Mouse (Mus musculus): ENCODE measurements at regions not wholly inside any gene's neighbourhood (a gene's known extent, or its start where the extent isn't known, plus 50 kb on each side); places are given as distances from the start of the nearest gene placed in this dataset.
A peak's percentile ranks its signal among the peaks of the same experiment; 100 is the strongest.

GRCm38 (mm10) chr7:84800966-84801365 lies 52.4 kb upstream of the Olfr291 start:
- DNase-seq (ENCODE audit: low spot score) (no peak), ATAC-seq (replicated peaks; ENCODE audit: insufficient number of reproducible peaks, low FRiP score, low TSS enrichment, low read depth) (no peak)
- Histone ChIP-seq H3K36me3 (replicated peaks; ENCODE audit: control insufficient read depth, insufficient read depth, low read depth, low read length) (no peaks in the 10 kb centered on the region), H3K9ac (replicated peaks; ENCODE audit: low read length) (no peak overlapping the region), H3K4me3 (ENCODE audit: low read depth, low read length) (no peak overlapping the region), H3K4me2 (ENCODE audit: low read depth, low read length) (no peak overlapping the region), H3K9me3 (replicated peaks; ENCODE audit: control insufficient read depth, low read length) (no peaks in the 10 kb centered on the region), H3K27ac (replicated peaks; ENCODE audit: low read depth, low read length) (no peak overlapping the region), H3K27me3 (ENCODE audit: control insufficient read depth, insufficient read depth, low read length) (no peaks in the 10 kb centered on the region), H3K4me1 (ENCODE audit: control insufficient read depth, insufficient read depth, low read length) (no peaks in the 10 kb centered on the region)
- 31% methylated on average over 12 of the region's 12 CpGs for WGBS

- H3K4me1 ChIP-seq (ENCODE audit: control insufficient read depth, insufficient read depth, low read length) = no peaks in the 10 kb centered on the region
- H3K27ac ChIP-seq (replicated peaks; ENCODE audit: low read depth, low read length) = no peak overlapping the region
- H3K27me3 ChIP-seq (ENCODE audit: control insufficient read depth, insufficient read depth, low read length) = no peaks in the 10 kb centered on the region
- 8% methylated on average over 1 of the region's 1 CpGs for WGBS
- no peaks in the 10 kb centered on the region for H3K36me3 ChIP-seq (replicated peaks; ENCODE audit: control insufficient read depth, insufficient read depth, low read depth, low read length)
- no peaks in the 10 kb centered on the region for H3K9me3 ChIP-seq (replicated peaks; ENCODE audit: control insufficient read depth, low read length)
- H3K9ac ChIP-seq (replicated peaks; ENCODE audit: low read length) = no peak overlapping the region
- no peak overlapping the region for H3K4me2 ChIP-seq (ENCODE audit: low read depth, low read length)
- peak; percentile 36 for DNase-seq (ENCODE audit: low spot score)
- H3K4me3 ChIP-seq (ENCODE audit: low read depth, low read length) = no peak overlapping the region
- no peak for ATAC-seq (replicated peaks; ENCODE audit: insufficient number of reproducible peaks, low FRiP score, low TSS enrichment, low read depth)
Observed at GRCm38 (mm10) chr7:84794655-84795054, 58.7 kb upstream of the Olfr291 start.

- H3K9ac ChIP-seq (replicated peaks; ENCODE audit: low read length) = peak overlapping the region; percentile 29
- no peaks in the 10 kb centered on the region for H3K9me3 ChIP-seq (replicated peaks; ENCODE audit: control insufficient read depth, low read length)
- H3K4me3 ChIP-seq (ENCODE audit: low read depth, low read length) = peak overlapping the region; percentile 27
- no peak overlapping the region for H3K27ac ChIP-seq (replicated peaks; ENCODE audit: low read depth, low read length)
- 2% methylated on average over 30 of the region's 30 CpGs for WGBS
- no peaks in the 10 kb centered on the region for H3K4me1 ChIP-seq (ENCODE audit: control insufficient read depth, insufficient read depth, low read length)
- no peaks in the 10 kb centered on the region for H3K27me3 ChIP-seq (ENCODE audit: control insufficient read depth, insufficient read depth, low read length)
- DNase-seq (ENCODE audit: low spot score) (peak; percentile 91), ATAC-seq (replicated peaks; ENCODE audit: insufficient number of reproducible peaks, low FRiP score, low TSS enrichment, low read depth) (peak; percentile 98)
- no peaks in the 10 kb centered on the region for H3K36me3 ChIP-seq (replicated peaks; ENCODE audit: control insufficient read depth, insufficient read depth, low read depth, low read length)
- peak overlapping the region; percentile 40 for H3K4me2 ChIP-seq (ENCODE audit: low read depth, low read length)
Observed at GRCm38 (mm10) chr7:84779276-84779825, 74.0 kb upstream of the Olfr291 start.

- Histone ChIP-seq H3K27ac (replicated peaks; ENCODE audit: low read depth, low read length) (no peak overlapping the region), H3K36me3 (replicated peaks; ENCODE audit: control insufficient read depth, insufficient read depth, low read depth, low read length) (no peaks in the 10 kb centered on the region), H3K4me3 (ENCODE audit: low read depth, low read length) (no peak overlapping the region), H3K4me1 (ENCODE audit: control insufficient read depth, insufficient read depth, low read length) (no peaks in the 10 kb centered on the region), H3K9ac (replicated peaks; ENCODE audit: low read length) (no peak overlapping the region), H3K9me3 (replicated peaks; ENCODE audit: control insufficient read depth, low read length) (no peaks in the 10 kb centered on the region), H3K4me2 (ENCODE audit: low read depth, low read length) (no peak overlapping the region), H3K27me3 (ENCODE audit: control insufficient read depth, insufficient read depth, low read length) (no peaks in the 10 kb centered on the region)
- no peak for DNase-seq (ENCODE audit: low spot score)
- ATAC-seq (replicated peaks; ENCODE audit: insufficient number of reproducible peaks, low FRiP score, low TSS enrichment, low read depth) = no peak
Observed at GRCm38 (mm10) chr7:84777696-84778095, 75.7 kb upstream of the Olfr291 start.

GRCm38 (mm10) chr7:84756261-84756660 lies 66.5 kb upstream of the Zfand6 start:
- H3K9ac ChIP-seq (replicated peaks; ENCODE audit: low read length) = no peak overlapping the region
- H3K4me1 ChIP-seq (ENCODE audit: control insufficient read depth, insufficient read depth, low read length) = no peaks in the 10 kb centered on the region
- no peak for ATAC-seq (replicated peaks; ENCODE audit: insufficient number of reproducible peaks, low FRiP score, low TSS enrichment, low read depth)
- H3K36me3 ChIP-seq (replicated peaks; ENCODE audit: control insufficient read depth, insufficient read depth, low read depth, low read length) = no peaks in the 10 kb centered on the region
- H3K9me3 ChIP-seq (replicated peaks; ENCODE audit: control insufficient read depth, low read length) = no peaks in the 10 kb centered on the region
- WGBS = 83% methylated on average over 3 of the region's 3 CpGs
- H3K27ac ChIP-seq (replicated peaks; ENCODE audit: low read depth, low read length) = no peak overlapping the region
- no peak overlapping the region for H3K4me2 ChIP-seq (ENCODE audit: low read depth, low read length)
- H3K4me3 ChIP-seq (ENCODE audit: low read depth, low read length) = no peak overlapping the region
- no peaks in the 10 kb centered on the region for H3K27me3 ChIP-seq (ENCODE audit: control insufficient read depth, insufficient read depth, low read length)
- DNase-seq (ENCODE audit: low spot score) = no peak

GRCm38 (mm10) chr7:84753361-84753760 lies 63.6 kb upstream of the Zfand6 start:
- Histone ChIP-seq H3K9me3 (replicated peaks; ENCODE audit: control insufficient read depth, low read length) (no peaks in the 10 kb centered on the region), H3K4me3 (ENCODE audit: low read depth, low read length) (no peak overlapping the region), H3K36me3 (replicated peaks; ENCODE audit: control insufficient read depth, insufficient read depth, low read depth, low read length) (no peaks in the 10 kb centered on the region), H3K9ac (replicated peaks; ENCODE audit: low read length) (no peak overlapping the region), H3K27ac (replicated peaks; ENCODE audit: low read depth, low read length) (no peak overlapping the region), H3K4me2 (ENCODE audit: low read depth, low read length) (no peak overlapping the region), H3K27me3 (ENCODE audit: control insufficient read depth, insufficient read depth, low read length) (no peaks in the 10 kb centered on the region), H3K4me1 (ENCODE audit: control insufficient read depth, insufficient read depth, low read length) (no peaks in the 10 kb centered on the region)
- DNase-seq (ENCODE audit: low spot score) = no peak
- no peak for ATAC-seq (replicated peaks; ENCODE audit: insufficient number of reproducible peaks, low FRiP score, low TSS enrichment, low read depth)
- WGBS = 79% methylated on average over 1 of the region's 1 CpGs

- Histone ChIP-seq H3K36me3 (replicated peaks; ENCODE audit: control insufficient read depth, insufficient read depth, low read depth, low read length) (no peaks in the 10 kb centered on the region), H3K27me3 (ENCODE audit: control insufficient read depth, insufficient read depth, low read length) (no peaks in the 10 kb centered on the region), H3K9me3 (replicated peaks; ENCODE audit: control insufficient read depth, low read length) (no peaks in the 10 kb centered on the region), H3K4me3 (ENCODE audit: low read depth, low read length) (peak overlapping the region; percentile 35), H3K9ac (replicated peaks; ENCODE audit: low read length) (peak overlapping the region; percentile 54), H3K4me1 (ENCODE audit: control insufficient read depth, insufficient read depth, low read length) (no peaks in the 10 kb centered on the region), H3K4me2 (ENCODE audit: low read depth, low read length) (peak overlapping the region; percentile 47), H3K27ac (replicated peaks; ENCODE audit: low read depth, low read length) (no peak overlapping the region)
- DNase-seq (ENCODE audit: low spot score) (peak; percentile 82), ATAC-seq (replicated peaks; ENCODE audit: insufficient number of reproducible peaks, low FRiP score, low TSS enrichment, low read depth) (peak; percentile 78; the same call in 1 of the 2 replicates)
- 4% methylated on average over 21 of the region's 21 CpGs for WGBS
Observed at GRCm38 (mm10) chr7:84749434-84750301, 59.9 kb upstream of the Zfand6 start.

- H3K27me3 ChIP-seq (ENCODE audit: control insufficient read depth, insufficient read depth, low read length) = no peaks in the 10 kb centered on the region
- DNase-seq (ENCODE audit: low spot score) (no peak), ATAC-seq (replicated peaks; ENCODE audit: insufficient number of reproducible peaks, low FRiP score, low TSS enrichment, low read depth) (no peak)
- no peaks in the 10 kb centered on the region for H3K36me3 ChIP-seq (replicated peaks; ENCODE audit: control insufficient read depth, insufficient read depth, low read depth, low read length)
- H3K9ac ChIP-seq (replicated peaks; ENCODE audit: low read length) = no peak overlapping the region
- H3K4me3 ChIP-seq (ENCODE audit: low read depth, low read length) = no peak overlapping the region
- WGBS = 61% methylated on average over 1 of the region's 1 CpGs
- no peaks in the 10 kb centered on the region for H3K4me1 ChIP-seq (ENCODE audit: control insufficient read depth, insufficient read depth, low read length)
- H3K4me2 ChIP-seq (ENCODE audit: low read depth, low read length) = no peak overlapping the region
- no peaks in the 10 kb centered on the region for H3K9me3 ChIP-seq (replicated peaks; ENCODE audit: control insufficient read depth, low read length)
- H3K27ac ChIP-seq (replicated peaks; ENCODE audit: low read depth, low read length) = no peak overlapping the region
Observed at GRCm38 (mm10) chr7:84747847-84748246, 58.1 kb upstream of the Zfand6 start.

All from embryonic facial prominence, embryonic 11.5 days (tissue).